8 mouse cellular contexts compared by ENCODE assay signal in the genomic region with DNA sequence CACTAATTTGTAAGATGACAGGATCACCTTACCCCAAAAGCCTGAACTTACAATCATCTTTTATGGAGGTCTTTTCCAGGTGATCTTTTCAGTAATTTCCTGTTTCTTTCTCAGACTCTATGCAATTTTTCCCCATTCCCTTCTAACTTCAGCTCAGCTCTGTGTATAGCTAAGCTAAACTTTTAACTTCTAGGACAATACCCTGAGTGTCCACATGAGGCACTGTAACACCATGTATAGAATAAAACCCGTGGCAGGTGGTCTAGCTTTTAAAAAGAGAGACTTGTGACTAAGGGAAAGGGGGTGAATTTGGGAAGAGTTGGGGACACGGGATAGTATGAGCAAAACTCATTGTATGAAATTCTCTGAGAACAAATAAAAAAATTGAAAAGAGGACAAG. TPM values are rescaled to one million over a fixed set of nuclear protein-coding genes. Genes with fewer than 3 reads are reported as not detected.
DNase-seq lines count a peak whose midpoint lies in the region.

No protein-coding gene starts in this region.

- DNase-seq in adrenal gland, postnatal 14 days = peak; percentile 31
- no peak for DNase-seq in adrenal gland, adult 8-10 months
- peak; percentile 6 to 54 for DNase-seq in left cerebral cortex, adult 18-20 months (ENCODE audit: low spot score in 2 of 2)
- no peak for DNase-seq in left cerebral cortex, adult 8-10 months (ENCODE audit: low spot score in 2 of 2)
- peak; percentile 9 for DNase-seq in c-Kit-positive CD71-negative TER-119-negative erythroid progenitor cells, embryonic 14.5 days (ENCODE audit: low read depth)
- DNase-seq in hindlimb bud, embryonic 11.5 days (ENCODE audit: extremely low spot score, low read depth, low spot score) = peak; percentile 39
- DNase-seq in retina, embryonic 14.5 days (ENCODE audit: low spot score) = peak; percentile 82
- no peak for DNase-seq in B cell, adult 2 months

RNA-seq across cellular contexts. Expression of a gene that starts 36.6 kb away (rescaled TPM):
- 14.4 and 19.7 TPM in 2 replicates for total RNA-seq in adrenal gland, postnatal 14 days (2021)
- total RNA-seq in adrenal gland, adult 8-10 months (2022) = 1 to 10 TPM; 2.5 to 4.0 (median 3.0) TPM
- 1 to 10 TPM; 3.8 to 6.6 TPM for total RNA-seq in left cerebral cortex, adult 18-20 months (2021)
- 1 to 10 TPM; 2.1 to 7.0 (median 5.5) TPM for total RNA-seq in left cerebral cortex, adult 8-10 months (2022)

Comparison
In these comparisons a context has a peak if more than half of its experiments do, and no peak if none do; other contexts are left out.
1. DNase-seq: peak in adrenal gland, postnatal 14 days (single experiment), left cerebral cortex, adult 18-20 months (2 of 2), c-Kit-positive CD71-negative TER-119-negative erythroid progenitor cells, embryonic 14.5 days (single experiment), hindlimb bud, embryonic 11.5 days (single experiment) and retina, embryonic 14.5 days (single experiment); none in adrenal gland, adult 8-10 months (single experiment), left cerebral cortex, adult 8-10 months (0 of 2) and B cell, adult 2 months (0 of 2).